Mouse (Mus musculus) bone marrow, adult 2 months (tissue): ENCODE data around the gene Slc35g1. TPM values are rescaled to one million over a fixed set of nuclear protein-coding genes. Genes with fewer than 3 reads are reported as not detected.

Experiments used
- H3K27ac ChIP-seq: fragments of 200-500 bp; 2 replicates; pipeline ENCODE4 v1.5.1; 2012; ENCODE audit warnings: low read depth, mild to moderate bottlenecking, control low read depth, inconsistent platforms, low read length; ENCODE audit not compliant: control insufficient read depth, poor library complexity, insufficient read depth
- H3K4me1 ChIP-seq: fragments of 200-500 bp; 2 replicates; pipeline ENCODE4 v1.6.1; 2011; ENCODE audit warnings: low read length; ENCODE audit not compliant: control insufficient read depth, insufficient read depth
- H3K4me3 ChIP-seq: fragments of 200-500 bp; replicated peaks from 2 replicates; pipeline ENCODE3; 2011; ENCODE audit warnings: mild to moderate bottlenecking, low read depth, low read length, control low read depth; ENCODE audit not compliant: control insufficient read depth
- CTCF ChIP-seq: fragments of 200-500 bp; IDR thresholded peaks from 2 replicates; pipeline ENCODE4 v1.5.1; 2011; ENCODE audit warnings: low read length, control low read depth; ENCODE audit not compliant: control insufficient read depth, insufficient read depth
- POLR2A ChIP-seq: fragments of 200-500 bp; IDR thresholded peaks from 2 replicates; pipeline ENCODE4 v1.6.1; 2011; ENCODE audit warnings: low read depth, mild to moderate bottlenecking, control low read depth, low read length, borderline replicate concordance; ENCODE audit not compliant: control insufficient read depth
- WGBS: fragments of 180-500 bp; shearing (Covaris S2); methylation state at CpG from one replicate; pipeline ENCODE4 v1.1.7; 2018; 5-methylcytosine and 5-hydroxymethylcytosine counted together
- polyA plus RNA-seq: library from polyadenylated mRNA; stranded (reverse); fragments of >200 nt; gene quantifications from 2 replicates; pipeline ENCODE4 v1.2.4, GENCODE M21; 2011; ENCODE audit warnings: low replicate concordance; ENCODE audit not compliant: missing spikeins, insufficient read depth, insufficient read length

Gene Slc35g1
- polyA plus RNA-seq, 1 experiment, result 3.2 TPM

DNA sequence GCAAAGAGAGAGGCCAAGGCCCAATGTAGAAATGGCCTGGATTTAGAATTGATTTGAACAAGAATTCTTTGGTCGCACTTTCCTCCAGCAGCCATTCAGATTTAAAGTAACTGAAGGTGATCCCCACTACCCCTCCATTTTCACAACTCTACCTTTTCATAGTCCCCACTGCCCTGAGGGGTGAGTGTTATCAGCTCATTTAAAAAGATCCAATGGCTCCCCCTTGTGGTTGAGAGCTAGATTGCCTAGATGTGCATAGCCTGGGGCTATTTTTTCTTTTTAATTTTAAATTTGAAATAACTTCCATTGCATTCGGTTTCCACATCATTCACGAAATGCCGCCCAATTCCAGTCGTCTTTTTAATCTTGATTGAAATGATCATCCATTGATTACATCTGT lies 33.5 kb downstream of the Slc35g1 start:
- TF ChIP-seq CTCF, result peak; percentile 5; the same call in 1 of the 2 replicates
- no peak for TF ChIP-seq POLR2A
- H3K4me1 ChIP-seq, result no peaks in the 10 kb centered on the region
- H3K4me3 ChIP-seq, result no peak overlapping the region
- WGBS, result 52% methylated on average over 5 of the region's 5 CpGs
- no peak overlapping the region for H3K27ac ChIP-seq

DNA sequence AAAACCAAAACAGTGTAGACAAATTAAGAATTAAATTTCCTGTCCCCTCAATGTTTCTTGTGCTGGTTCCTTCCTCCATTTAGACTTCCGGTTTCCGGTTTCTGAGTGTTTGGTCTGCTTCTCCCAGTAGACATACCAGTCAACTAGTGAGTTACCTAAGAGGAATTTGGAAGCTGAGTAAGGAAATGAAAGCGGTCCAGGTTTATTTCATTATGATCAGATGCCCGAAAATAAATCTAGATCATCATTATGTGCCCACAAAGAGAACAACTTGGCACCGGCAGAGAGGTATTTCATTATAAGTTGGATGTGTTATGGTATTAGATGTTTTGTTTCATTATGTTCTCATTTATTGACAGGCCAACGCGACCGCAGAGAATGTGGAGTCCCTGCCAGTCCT lies 34.7 kb downstream of the Slc35g1 start:
- 74% methylated on average over 8 of the region's 8 CpGs for WGBS
- TF ChIP-seq POLR2A (no peak), CTCF (no peak)
- no peak overlapping the region for H3K4me3 ChIP-seq

DNA sequence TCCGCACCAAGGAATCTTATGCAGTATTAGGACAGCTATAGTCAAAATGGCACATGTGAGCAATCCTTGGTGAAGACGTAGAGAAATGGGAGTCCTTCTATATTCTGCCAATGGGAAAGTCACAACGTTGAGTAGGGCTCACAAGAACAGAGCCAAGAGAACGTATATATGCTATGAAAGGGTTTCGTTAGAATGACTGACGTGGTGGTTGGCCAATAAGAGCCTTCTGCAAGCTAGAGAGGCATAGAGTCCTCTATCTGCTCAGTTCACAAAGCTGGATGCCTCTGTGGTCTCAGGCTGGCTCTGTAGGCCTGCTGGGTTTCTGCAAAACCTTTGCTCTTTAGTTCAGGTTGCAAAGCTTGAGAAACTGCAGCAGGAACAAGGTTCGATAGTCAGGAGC lies 35.5 kb downstream of the Slc35g1 start:
- H3K27ac ChIP-seq, result no peak overlapping the region
- H3K4me3 ChIP-seq, result no peak overlapping the region
- TF ChIP-seq CTCF (no peak), POLR2A (no peak)
- no peaks in the 10 kb centered on the region for H3K4me1 ChIP-seq
- WGBS, result 80% methylated on average over 7 of the region's 7 CpGs

More for the DNA sequence above, 34.7 kb downstream of the Slc35g1 start:
- Histone ChIP-seq H3K4me1 (no peaks in the 10 kb centered on the region), H3K27ac (no peak overlapping the region)

DNA sequence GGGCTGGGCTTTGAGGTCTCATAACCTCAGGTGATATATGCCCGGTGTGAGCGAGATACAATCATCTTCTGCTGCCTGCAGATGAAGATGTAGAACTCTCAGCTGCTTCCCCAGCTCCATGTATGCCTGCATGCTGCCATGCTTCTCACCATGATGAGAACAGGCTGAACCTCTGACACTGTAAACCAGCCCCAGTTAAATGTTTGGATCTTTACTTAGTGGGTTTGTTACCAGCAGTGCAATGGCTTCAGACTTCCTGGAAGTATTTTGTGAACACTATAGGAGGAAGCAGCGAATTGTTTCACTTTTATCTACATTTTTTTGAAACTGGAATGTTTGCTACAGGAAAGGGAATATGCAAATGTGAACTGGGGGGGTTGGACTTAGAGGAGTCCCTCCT lies 36.2 kb downstream of the Slc35g1 start:
- no peak overlapping the region for H3K27ac ChIP-seq
- no peak for TF ChIP-seq POLR2A
- TF ChIP-seq CTCF, result no peak
- H3K4me3 ChIP-seq, result no peak overlapping the region
- 72% methylated on average over 3 of the region's 3 CpGs for WGBS
- H3K4me1 ChIP-seq, result no peaks in the 10 kb centered on the region

DNA sequence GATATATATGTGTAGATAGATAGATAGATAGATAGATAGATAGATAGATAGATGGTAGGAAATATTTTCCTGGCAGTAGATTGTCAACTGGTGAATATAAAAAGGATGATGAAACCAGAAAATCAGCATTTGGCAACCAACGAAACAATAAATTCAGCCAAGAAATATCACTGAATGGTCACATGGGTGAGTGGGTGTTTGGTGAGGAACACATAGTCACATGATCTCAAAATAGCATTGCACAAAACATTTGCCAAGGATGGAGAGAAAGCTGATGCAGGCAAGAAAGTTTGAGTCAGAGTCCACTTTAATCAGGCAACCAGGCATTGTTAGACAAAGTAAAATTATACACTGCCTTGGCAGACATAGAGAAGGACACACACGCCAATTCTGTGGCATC lies 37.6 kb downstream of the Slc35g1 start:
- Histone ChIP-seq H3K4me3 (no peak overlapping the region), H3K4me1 (no peaks in the 10 kb centered on the region), H3K27ac (no peak overlapping the region)
- no peak for TF ChIP-seq CTCF
- TF ChIP-seq POLR2A, result no peak
- WGBS, result 75% methylated on average over 2 of the region's 2 CpGs

DNA sequence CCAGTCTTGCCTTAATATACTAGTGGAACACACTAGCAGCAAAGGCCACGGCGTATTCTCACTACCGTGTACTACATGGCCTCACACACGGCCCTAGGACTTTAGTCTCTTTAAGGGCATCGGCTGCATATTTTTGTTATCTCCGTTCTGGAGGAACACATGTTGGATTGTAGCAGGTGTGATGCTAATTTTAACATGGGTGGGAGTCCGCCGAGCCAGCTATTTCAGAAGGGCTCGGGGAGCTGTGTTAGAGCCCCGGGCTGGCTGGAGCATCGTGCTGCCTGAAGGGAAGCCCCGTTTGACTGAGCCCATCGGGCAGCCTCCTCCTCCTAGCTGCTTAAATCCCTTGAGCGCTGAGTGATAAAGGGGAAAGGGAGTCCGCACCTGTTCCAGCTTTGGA lies 39.4 kb downstream of the Slc35g1 start:
- no peak for TF ChIP-seq CTCF
- WGBS, result 86% methylated on average over 15 of the region's 15 CpGs
- no peak overlapping the region for H3K27ac ChIP-seq

DNA sequence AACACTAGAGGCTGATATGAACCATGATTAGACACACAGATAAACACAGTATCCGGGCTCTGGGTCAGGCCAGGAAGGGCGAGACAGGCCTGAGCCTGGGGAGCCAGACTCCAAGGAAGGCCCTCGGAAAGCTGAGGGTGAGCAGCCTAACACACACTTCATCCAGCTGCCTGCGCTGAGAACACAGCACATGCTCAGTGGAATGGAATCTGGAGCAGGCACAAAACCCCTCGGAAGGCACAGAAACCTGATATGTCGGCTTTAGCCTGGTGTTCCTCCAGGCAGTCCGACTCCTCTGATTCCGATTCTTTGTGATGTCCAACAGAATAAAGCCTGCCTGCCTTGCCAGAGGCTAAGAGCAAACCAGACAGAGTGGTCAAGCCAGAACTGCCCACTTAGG lies 46.1 kb downstream of the Slc35g1 start:
- 81% methylated on average over 8 of the region's 8 CpGs for WGBS
- Histone ChIP-seq H3K4me3 (no peak overlapping the region), H3K27ac (no peak overlapping the region), H3K4me1 (no peaks in the 10 kb centered on the region)
- TF ChIP-seq POLR2A (no peak), CTCF (no peak)

More for the DNA sequence above, 39.4 kb downstream of the Slc35g1 start:
- Histone ChIP-seq H3K4me3 (no peak overlapping the region), H3K4me1 (no peaks in the 10 kb centered on the region)

DNA sequence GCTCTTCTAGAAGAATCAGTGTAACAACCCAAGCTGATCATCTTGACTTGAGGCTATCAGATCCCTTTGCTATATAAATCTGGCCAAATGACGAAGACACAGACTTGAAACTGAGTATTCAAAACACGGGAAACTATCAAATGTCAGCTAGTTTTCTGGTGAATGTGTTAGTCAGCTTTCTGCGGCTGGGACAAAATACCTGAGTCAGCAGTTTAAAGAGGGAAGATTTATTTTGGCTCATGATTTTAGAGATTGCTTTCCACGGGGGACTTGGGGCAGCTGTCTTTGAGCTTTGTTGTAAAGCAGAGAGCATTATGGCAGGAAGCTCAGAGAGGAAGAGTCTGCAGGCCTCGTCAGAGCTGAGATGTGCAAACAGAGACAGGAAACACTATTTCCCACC lies 50.0 kb downstream of the Slc35g1 start:
- Histone ChIP-seq H3K27ac (no peak overlapping the region), H3K4me3 (no peak overlapping the region), H3K4me1 (no peaks in the 10 kb centered on the region)
- TF ChIP-seq POLR2A (no peak), CTCF (no peak)
- 66% methylated on average over 5 of the region's 5 CpGs for WGBS

Other genes starting within 250 kb of the Slc35g1 start
- 11.9 and 17.8 TPM in 2 replicates for gene Fra10ac1, start 171.8 kb upstream of the Slc35g1 start, polyA plus RNA-seq
- gene Lgi1, start 131.4 kb upstream of the Slc35g1 start, polyA plus RNA-seq, result 142 and 160 TPM in 2 replicates
- 1.6 and 1.7 TPM in 2 replicates for gene Plce1, start 85.1 kb downstream of the Slc35g1 start, polyA plus RNA-seq